Comparison of ENCODE assay signal across 19 mouse cellular contexts in the genomic region with DNA sequence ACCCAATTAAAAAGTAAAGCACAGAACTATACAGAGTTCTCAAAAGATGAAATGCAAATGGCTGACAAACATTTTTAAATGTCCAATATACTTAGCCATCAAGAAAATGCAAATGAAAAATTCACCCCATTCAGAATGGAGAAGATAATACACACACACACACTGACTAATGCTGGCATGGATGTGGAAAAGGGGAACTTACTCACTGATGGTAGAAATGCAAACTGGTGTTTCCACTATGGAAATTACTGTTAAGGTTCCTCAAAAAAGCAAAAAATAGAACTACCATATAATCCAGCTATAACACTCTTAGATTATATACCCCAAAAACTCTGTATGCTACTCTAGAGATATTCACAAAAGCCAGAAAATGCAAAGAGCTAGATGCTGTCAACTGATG.
"Had no signal": no experiment of that assay in that cellular context is flagged by ENCODE, and none has a peak within 500 bp of the region (broad histone marks: within the 10 kb centered on the region; RNA-seq: fewer than 3 reads in every experiment).

No protein-coding gene starts in this region.

- H3K27ac ChIP-seq: intestine, embryonic 15.5 days; kidney, embryonic 15.5 days; limb, embryonic 12.5 days; limb, embryonic 15.5 days; liver, embryonic 14.5 days; neural tube, embryonic 12.5 days; neural tube, embryonic 15.5 days had no signal

- H3K36me3 ChIP-seq: intestine, embryonic 15.5 days had no signal

- H3K4me3 ChIP-seq: intestine, embryonic 15.5 days; kidney, embryonic 15.5 days; limb, embryonic 12.5 days; limb, embryonic 15.5 days; neural tube, embryonic 12.5 days; neural tube, embryonic 15.5 days had no signal

- ATAC-seq: intestine, embryonic 15.5 days; liver, postnatal 0 days; lung, postnatal 0 days had no signal

- DNase-seq: kidney, adult 11 months; kidney, adult 8-10 months; kidney, postnatal 10 days; kidney, postnatal 4 days; left cerebral cortex, postnatal 4 days; liver, postnatal 0 days; lung, embryonic 14.5 days; midbrain, embryonic 14.5 days; thymus, adult 18-20 months; thymus, postnatal 14 days; thymus, postnatal 4 days had no signal
